Mouse (Mus musculus) CH12.LX (cell line): ENCODE results near the gene Slu7. TPM values are rescaled to one million over a fixed set of nuclear protein-coding genes. Genes with fewer than 3 reads are reported as not detected.

Source experiments
- DNase-seq: peaks from one replicate; pipeline ENCODE4 v3.0.0-alpha.2; 2013; ENCODE audit errors: extremely low read depth
- H3K27ac ChIP-seq: 2 replicates; pipeline ENCODE4 v1.5.1; 2012; ENCODE audit warnings: low read depth, mild to moderate bottlenecking, control low read depth, moderate library complexity; ENCODE audit not compliant: insufficient read depth
- H3K27me3 ChIP-seq: replicated peaks from 2 replicates; pipeline ENCODE3; 2012; ENCODE audit warnings: inconsistent platforms
- H3K36me3 ChIP-seq, 2 experiments: replicated peaks in 1 of 2; 2 replicates each; pipeline versions ENCODE3 to v1.6.1; 2012; ENCODE audit warnings: inconsistent platforms in 1 of 2, low read length in 1 of 2, mild to moderate bottlenecking in 1 of 2, mixed read lengths in 1 of 2, moderate library complexity in 1 of 2; ENCODE audit not compliant: control insufficient read depth in 1 of 2, insufficient read depth in 1 of 2
- H3K4me1 ChIP-seq, 2 experiments: 2 replicates each; pipeline ENCODE4 v1.6.1; 2012; ENCODE audit warnings: inconsistent platforms in 1 of 2, moderate library complexity in 1 of 2; ENCODE audit not compliant: insufficient read depth in 2 of 2, control insufficient read depth in 1 of 2
- H3K4me2 ChIP-seq: 2 replicates; pipeline ENCODE4 v1.6.1; 2012; ENCODE audit warnings: low read depth, mild to moderate bottlenecking, control low read depth; ENCODE audit not compliant: poor library complexity, insufficient read depth, severe bottlenecking
- H3K4me3 ChIP-seq, 3 experiments: fragments of 150-350 bp in 1 of 3; sonication (generic) in 1 of 3; replicated peaks in 1 of 3; 2 replicates each; pipeline versions ENCODE3 to v1.5.1; 2011 to 2012; ENCODE audit warnings: low read depth in 2 of 3, low read length in 2 of 3, mild to moderate bottlenecking in 2 of 3, moderate library complexity in 2 of 3, control low read depth in 1 of 3, improper control_type of control experiment in 1 of 3, inconsistent platforms in 1 of 3, mixed read lengths in 1 of 3; ENCODE audit not compliant: poor library complexity in 1 of 3
- H3K79me2 ChIP-seq: replicated peaks from 2 replicates; pipeline ENCODE4 v1.6.1; 2012; ENCODE audit warnings: mild to moderate bottlenecking, moderate library complexity; ENCODE audit not compliant: control insufficient read depth, poor library complexity, insufficient read depth, severe bottlenecking; ENCODE audit errors: extremely low read depth
- H3K9ac ChIP-seq: 2 replicates; pipeline ENCODE4 v1.6.1; 2012; ENCODE audit warnings: low read depth, mild to moderate bottlenecking, control low read depth, moderate library complexity; ENCODE audit not compliant: insufficient read depth
- H3K9me3 ChIP-seq: replicated peaks from 2 replicates; pipeline ENCODE3; 2012; ENCODE audit warnings: low read length, inconsistent platforms, mixed read lengths
- BHLHE40 ChIP-seq: IDR thresholded peaks from 2 replicates; pipeline ENCODE4 v1.6.1; 2011; ENCODE audit warnings: mild to moderate bottlenecking, low read depth, low read length, improper control_type of control experiment
- CHD1 ChIP-seq: IDR thresholded peaks from 2 replicates; pipeline ENCODE4 v1.6.1; 2012; ENCODE audit warnings: low read depth, low read length, improper control_type of control experiment, inconsistent platforms
- EP300 ChIP-seq: IDR thresholded peaks from 2 replicates; pipeline ENCODE4 v1.6.1; 2011; ENCODE audit warnings: low read length, improper control_type of control experiment
- ETS1 ChIP-seq: conservative IDR thresholded peaks from 2 replicates; pipeline ENCODE4 v1.6.1; 2012; ENCODE audit warnings: low read depth, mild to moderate bottlenecking, inconsistent platforms, low read length, improper control_type of control experiment, moderate library complexity
- HCFC1 ChIP-seq: IDR thresholded peaks from 2 replicates; pipeline ENCODE4 v1.6.1; 2012; ENCODE audit warnings: low read depth, mild to moderate bottlenecking, inconsistent platforms, low read length, improper control_type of control experiment
- JUN ChIP-seq: IDR thresholded peaks from 2 replicates; pipeline ENCODE4 v1.6.1; 2011; ENCODE audit warnings: low read depth, mild to moderate bottlenecking, low read length, improper control_type of control experiment, moderate library complexity; ENCODE audit not compliant: insufficient read depth
- JUND ChIP-seq: conservative IDR thresholded peaks from 2 replicates; pipeline ENCODE4 v1.6.1; 2011; ENCODE audit warnings: low read depth, low read length, improper control_type of control experiment
- MAX ChIP-seq: IDR thresholded peaks from 2 replicates; pipeline ENCODE4 v1.6.1; 2011; ENCODE audit warnings: low read length, improper control_type of control experiment
- MAZ ChIP-seq: IDR thresholded peaks from 2 replicates; pipeline ENCODE4 v1.6.1; 2012; ENCODE audit warnings: low read depth, mild to moderate bottlenecking, inconsistent platforms, low read length, improper control_type of control experiment, moderate library complexity
- MXI1 ChIP-seq: IDR thresholded peaks from 2 replicates; pipeline ENCODE4 v1.6.1; 2011; ENCODE audit warnings: mild to moderate bottlenecking, low read depth, low read length, improper control_type of control experiment
- MYC ChIP-seq: IDR thresholded peaks from 2 replicates; pipeline ENCODE4 v1.6.1; 2011; ENCODE audit warnings: low read depth, mild to moderate bottlenecking, improper control_type of control experiment, low read length
- POLR2A ChIP-seq: IDR thresholded peaks from 2 replicates; pipeline ENCODE4 v1.6.1; 2011; ENCODE audit warnings: low read depth, mild to moderate bottlenecking, improper control_type of control experiment, low read length
- POLR2AphosphoS2 ChIP-seq: IDR thresholded peaks from 2 replicates; pipeline ENCODE4 v1.6.1; 2011; ENCODE audit warnings: low read depth, low read length, improper control_type of control experiment
- RCOR1 ChIP-seq: conservative IDR thresholded peaks from 2 replicates; pipeline ENCODE4 v1.6.1; 2012; ENCODE audit warnings: low read depth, mild to moderate bottlenecking, inconsistent platforms, low read length, improper control_type of control experiment
- SIN3A ChIP-seq: IDR thresholded peaks from 2 replicates; pipeline ENCODE4 v1.6.1; 2012; ENCODE audit warnings: low read length, improper control_type of control experiment, inconsistent platforms
- SMC3 ChIP-seq: IDR thresholded peaks from 2 replicates; pipeline ENCODE4 v1.6.1; 2011; ENCODE audit warnings: low read depth, low read length, improper control_type of control experiment
- TBP ChIP-seq: conservative IDR thresholded peaks from 2 replicates; pipeline ENCODE4 v1.6.1; 2011; ENCODE audit warnings: low read depth, low read length, improper control_type of control experiment
- TCF12 ChIP-seq: IDR thresholded peaks from 2 replicates; pipeline ENCODE4 v1.6.1; 2014; ENCODE audit warnings: low read depth, mild to moderate bottlenecking, inconsistent platforms, low read length, improper control_type of control experiment
- USF2 ChIP-seq: conservative IDR thresholded peaks from 2 replicates; pipeline ENCODE4 v1.6.1; 2011; ENCODE audit warnings: low read depth, low read length, improper control_type of control experiment
- ZC3H11A ChIP-seq: IDR thresholded peaks from 2 replicates; pipeline ENCODE4 v1.6.1; 2012; ENCODE audit warnings: low read depth, mild to moderate bottlenecking, inconsistent platforms, low read length, improper control_type of control experiment
- dilution Hi-C: fragments of 300-500 bp; cut with MboI; formaldehyde crosslinking; loops from 2 replicates; pipeline ENCODE4 v1.14.3; 2020; ENCODE audit warnings: low sequenced_read_pairs; ENCODE audit not compliant: extremely low pct_unique_long_range_greater_than_20kb, extremely low pct_ligation_motif_present
- in situ Hi-C: fragments of 300-500 bp; cut with MboI; formaldehyde crosslinking; loops from 3 replicates; pipeline ENCODE4 v1.14.3; 2019; ENCODE audit warnings: low sequenced_read_pairs, low pct_ligation_motif_present, low pct_unique_long_range_greater_than_20kb, mixed read lengths
- polyA plus RNA-seq: library from polyadenylated mRNA; unstranded; fragments of >175 nt; gene quantifications from 2 replicates; pipeline ENCODE4 v1.2.1, GENCODE M21; 2012; ENCODE audit warnings: low read depth; ENCODE audit not compliant: insufficient read length
- total RNA-seq, 2 experiments: library from RNA; depleted of rRNA; stranded (reverse); fragments of 300-350 nt in 1 of 2; fragments of >200 nt in 1 of 2; gene quantifications; 2 replicates each; pipeline ENCODE4 v1.2.3; 2012 to 2014

Gene Slu7
- total and polyA plus RNA-seq, 3 experiments, result 41.6 to 66.8 (median 60.3) TPM

- Histone ChIP-seq H3K79me2 (peaks cover 8% of the 10 kb centered on the region), H3K9me3 (no peaks in the 10 kb centered on the region), H3K9ac (no peak overlapping the region), H3K27ac (no peak overlapping the region), H3K36me3 (peaks cover 78 to 95% of the 10 kb centered on the region in 2 experiments), H3K27me3 (no peaks in the 10 kb centered on the region), H3K4me3 (no peak overlapping the region), H3K4me2 (no peak overlapping the region), H3K4me1 (no peaks in the 10 kb centered on the region)
- in situ Hi-C loops (no loop called here), dilution Hi-C loops (no loop called here)
- DNase-seq, result no peak
- TF ChIP-seq ZC3H11A (no peak), SMC3 (no peak), TBP (no peak), MAX (no peak), MYC (no peak), EP300 (no peak), POLR2A (no peak)
Observed at GRCm38 (mm10) chr11:43441121-43441520, 7.6 kb downstream of the Slu7 start.

- Histone ChIP-seq H3K27ac (no peak overlapping the region), H3K36me3 (peaks cover 78 to 96% of the 10 kb centered on the region in 2 experiments), H3K4me2 (no peak overlapping the region), H3K79me2 (no peaks in the 10 kb centered on the region; the same call in 1 of the 2 replicates), H3K9me3 (no peaks in the 10 kb centered on the region), H3K4me1 (no peaks in the 10 kb centered on the region), H3K4me3 (no peak overlapping the region), H3K9ac (no peak overlapping the region), H3K27me3 (no peaks in the 10 kb centered on the region)
- dilution Hi-C loops (no loop called here), in situ Hi-C loops (no loop called here)
- no peak for DNase-seq
- TF ChIP-seq HCFC1 (no peak), ETS1 (no peak), TCF12 (no peak), MXI1 (no peak), POLR2AphosphoS2 (no peak), JUND (no peak), CHD1 (no peak), SIN3A (no peak), RCOR1 (no peak), MAX (no peak), MAZ (no peak), MYC (no peak), JUN (no peak), USF2 (no peak), EP300 (no peak), BHLHE40 (no peak)
Observed at GRCm38 (mm10) chr11:43443183-43443582, 9.6 kb downstream of the Slu7 start.
